Mouse (Mus musculus) hindbrain, embryonic 16.5 days (tissue): ENCODE measurements around the gene Armc8. TPM values are rescaled to one million over a fixed set of nuclear protein-coding genes. Genes with fewer than 3 reads are reported as not detected.

Experiments used
- ATAC-seq: fragments of 200-750 bp; cut with Nextera tagmentation; 2 replicates; pipeline ENCODE4 v1.8.0; 2017; ENCODE audit warnings: moderate TSS enrichment, moderate library complexity
- H3K27ac ChIP-seq: fragments of 300-500 bp; sonication (generic); 2 replicates; pipeline ENCODE4 v1.5.1; 2014; ENCODE audit warnings: low read depth, mild to moderate bottlenecking, control low read depth, low read length, moderate library complexity
- H3K27me3 ChIP-seq: fragments of 300-500 bp; sonication (generic); replicated peaks from 2 replicates; pipeline ENCODE4 v1.6.1; 2014; ENCODE audit warnings: low read length; ENCODE audit not compliant: control insufficient read depth, insufficient read depth
- H3K36me3 ChIP-seq: fragments of 300-500 bp; sonication (generic); 2 replicates; pipeline ENCODE4 v1.6.1; 2014; ENCODE audit warnings: mild to moderate bottlenecking, low read length, moderate library complexity, mixed read lengths; ENCODE audit not compliant: control insufficient read depth, insufficient read depth
- H3K4me1 ChIP-seq: fragments of 300-500 bp; sonication (generic); 2 replicates; pipeline ENCODE4 v1.6.1; 2014; ENCODE audit warnings: low read depth, low read length; ENCODE audit not compliant: control insufficient read depth, insufficient read depth
- H3K4me2 ChIP-seq: fragments of 300-500 bp; sonication (generic); 2 replicates; pipeline ENCODE4 v1.6.1; 2014; ENCODE audit warnings: mild to moderate bottlenecking, low read length, control low read depth, moderate library complexity
- H3K4me3 ChIP-seq: fragments of 300-500 bp; sonication (generic); 2 replicates; pipeline ENCODE4 v1.5.1; 2014; ENCODE audit warnings: mild to moderate bottlenecking, low read length, control low read depth, moderate library complexity
- H3K9ac ChIP-seq: fragments of 300-500 bp; sonication (generic); 2 replicates; pipeline ENCODE4 v1.6.1; 2014; ENCODE audit warnings: low read depth, mild to moderate bottlenecking, control low read depth, low read length, moderate library complexity
- H3K9me3 ChIP-seq: fragments of 300-500 bp; sonication (generic); 2 replicates; pipeline ENCODE4 v1.6.1; 2014; ENCODE audit warnings: mild to moderate bottlenecking, low read length, moderate library complexity; ENCODE audit not compliant: control insufficient read depth
- WGBS: fragments of 180-500 bp; shearing (Covaris S2); extraction: QIAGEN DNeasy Blood & Tissue Kit; methylation state at CpG from one replicate; pipeline ENCODE4 v1.1.7; 2014; 5-methylcytosine and 5-hydroxymethylcytosine counted together
- polyA plus RNA-seq: library from polyadenylated mRNA; unstranded; fragments of >200 nt; fragmentation: Nextera tagmentation; extraction: Ambion mirVana; gene quantifications from 2 replicates; pipeline ENCODE4 v1.2.1, GENCODE M21; 2015

Gene Armc8
- polyA plus RNA-seq, 1 experiment from 2014 or later, result 78.0 TPM

- 13% methylated on average over 14 of the region's 14 CpGs for WGBS
- Histone ChIP-seq H3K4me3 (peak overlapping the region; percentile 84), H3K4me1 (peaks cover 21% of the 10 kb centered on the region), H3K27me3 (0 out of 2 replicates have a peak, but pooled peaks cover 2% of the 10 kb centered on the region), H3K27ac (peak overlapping the region; percentile 92), H3K4me2 (peak overlapping the region; percentile 73), H3K9me3 (no peaks in the 10 kb centered on the region), H3K9ac (peak overlapping the region; percentile 97), H3K36me3 (no peaks in the 10 kb centered on the region)
- ATAC-seq, result peak; percentile 28
These were observed 133.6 kb downstream of the Armc8 start for GRCm38 (mm10) chr9:99434892-99435618.

GRCm38 (mm10) chr9:99432478-99432877 lies 136.2 kb downstream of the Armc8 start:
- no peaks in the 10 kb centered on the region for H3K9me3 ChIP-seq
- no peak for ATAC-seq
- H3K27ac ChIP-seq, result no peak overlapping the region
- 79% methylated on average over 4 of the region's 4 CpGs for WGBS
- no peak overlapping the region for H3K9ac ChIP-seq
- H3K4me3 ChIP-seq, result no peak overlapping the region
- H3K36me3 ChIP-seq, result no peaks in the 10 kb centered on the region
- H3K27me3 ChIP-seq, result no peaks in the 10 kb centered on the region
- no peak overlapping the region for H3K4me2 ChIP-seq
- peaks cover 21% of the 10 kb centered on the region for H3K4me1 ChIP-seq

- Histone ChIP-seq H3K4me3 (no peak overlapping the region), H3K9me3 (no peaks in the 10 kb centered on the region), H3K4me2 (no peak overlapping the region), H3K27ac (no peak overlapping the region), H3K9ac (no peak overlapping the region), H3K36me3 (no peaks in the 10 kb centered on the region), H3K4me1 (peaks cover 21% of the 10 kb centered on the region), H3K27me3 (no peaks in the 10 kb centered on the region)
- WGBS, result 73% methylated on average over 6 of the region's 6 CpGs
- no peak for ATAC-seq
These were observed 136.7 kb downstream of the Armc8 start for GRCm38 (mm10) chr9:99431963-99432362.

- no peak overlapping the region for H3K27ac ChIP-seq
- H3K9me3 ChIP-seq, result no peaks in the 10 kb centered on the region
- no peak overlapping the region for H3K4me3 ChIP-seq
- no peaks in the 10 kb centered on the region for H3K27me3 ChIP-seq
- H3K9ac ChIP-seq, result no peak overlapping the region
- peaks cover 21% of the 10 kb centered on the region for H3K4me1 ChIP-seq
- H3K4me2 ChIP-seq, result no peak overlapping the region
- no peaks in the 10 kb centered on the region for H3K36me3 ChIP-seq
- WGBS, result 88% methylated on average over 8 of the region's 8 CpGs
- ATAC-seq, result no peak
These were observed 137.4 kb downstream of the Armc8 start for GRCm38 (mm10) chr9:99431346-99431745.

GRCm38 (mm10) chr9:99430806-99431205 lies 137.9 kb downstream of the Armc8 start:
- WGBS, result 83% methylated on average over 6 of the region's 6 CpGs
- Histone ChIP-seq H3K9ac (no peak overlapping the region), H3K9me3 (no peaks in the 10 kb centered on the region), H3K27me3 (no peaks in the 10 kb centered on the region), H3K4me1 (peaks cover 21% of the 10 kb centered on the region), H3K36me3 (no peaks in the 10 kb centered on the region), H3K4me3 (no peak overlapping the region), H3K27ac (no peak overlapping the region), H3K4me2 (no peak overlapping the region)
- no peak for ATAC-seq

- 71% methylated on average over 3 of the region's 3 CpGs for WGBS
- Histone ChIP-seq H3K27ac (no peak overlapping the region), H3K4me1 (peaks cover 30% of the 10 kb centered on the region), H3K9me3 (no peaks in the 10 kb centered on the region), H3K27me3 (no peaks in the 10 kb centered on the region), H3K36me3 (no peaks in the 10 kb centered on the region), H3K4me3 (no peak overlapping the region), H3K9ac (no peak overlapping the region), H3K4me2 (no peak overlapping the region)
- ATAC-seq, result no peak
These were observed 138.9 kb downstream of the Armc8 start for GRCm38 (mm10) chr9:99429845-99430244.

GRCm38 (mm10) chr9:99428601-99429331 lies 139.9 kb downstream of the Armc8 start:
- Histone ChIP-seq H3K36me3 (no peaks in the 10 kb centered on the region), H3K9me3 (no peaks in the 10 kb centered on the region), H3K4me3 (no peak overlapping the region), H3K27ac (no peak overlapping the region), H3K4me1 (peaks cover 25% of the 10 kb centered on the region), H3K27me3 (no peaks in the 10 kb centered on the region), H3K4me2 (no peak overlapping the region), H3K9ac (no peak overlapping the region)
- ATAC-seq, result no peak
- 70% methylated on average over 11 of the region's 11 CpGs for WGBS

Other genes with a start within 250 kb of the Armc8 start
- gene Esyt3, start 210.3 kb downstream of the Armc8 start, polyA plus RNA-seq, result 0.76 and 0.93 TPM in 2 replicates
- gene Mras, start 131.5 kb downstream of the Armc8 start, polyA plus RNA-seq, result 53.1 and 53.4 TPM in 2 replicates
- 0.73 and 1.0 TPM in 2 replicates for gene Nme9, start 117.4 kb downstream of the Armc8 start, polyA plus RNA-seq
- gene Dbr1, start 6.9 kb upstream of the Armc8 start, polyA plus RNA-seq, result 23.7 and 25.4 TPM in 2 replicates
- gene A4gnt, start 43.6 kb upstream of the Armc8 start, polyA plus RNA-seq, result not detected in 2 replicates
- 10.0 and 10.2 TPM in 2 replicates for gene Dzip1l, start 60.6 kb upstream of the Armc8 start, polyA plus RNA-seq
- not detected in 2 replicates for gene Cldn18, start 148.4 kb upstream of the Armc8 start, polyA plus RNA-seq